Mouse (Mus musculus) layer of hippocampus, adult 18-20 months (tissue): ENCODE data around the gene Plpp6. TPM values are rescaled to one million over a fixed set of nuclear protein-coding genes. Genes with fewer than 3 reads are reported as not detected.
A peak's percentile ranks its signal among the peaks of the same experiment; 100 is the strongest.
"Not testable (repeated sequence)": the region's sequence is repeated elsewhere in the genome, so short reads cannot be mapped to it uniquely, and the experiment has no call there.

Experiments
- DNase-seq, 2 experiments: peaks; one replicate each; pipeline ENCODE4 v3.0.0; 2022; ENCODE audit warnings: low spot score in 2 of 2
- total RNA-seq, 2 experiments: library from RNA; stranded (reverse); gene quantifications; 2 replicates each; pipeline ENCODE4 v1.2.3; 2021

Plpp6 gene
- total RNA-seq, 2 experiments from 2014 or later = 55.8 to 56.8 TPM

GRCm38 (mm10) chr19:28974862-28975611 is 11.3 kb downstream of the Plpp6 start:
- DNase-seq = peak; percentile 69 to 92

GRCm38 (mm10) chr19:28982617-28983016 is 18.9 kb downstream of the Plpp6 start:
- DNase-seq = no peak

GRCm38 (mm10) chr19:28989515-28989914 is 25.8 kb downstream of the Plpp6 start:
- DNase-seq = no peak

GRCm38 (mm10) chr19:28990194-28990589 is 26.4 kb downstream of the Plpp6 start, which contains the start of gene Cdc37l1:
Cdc37l1 (plus strand) TSS chr19:28990352.
- peak; percentile 93 to 97 for DNase-seq

GRCm38 (mm10) chr19:28990590-28991221 is 27.0 kb downstream of the Plpp6 start:
- DNase-seq = peak; percentile 19 to 60

GRCm38 (mm10) chr19:28991391-28991790 is 27.6 kb downstream of the Plpp6 start:
- DNase-seq = no peak

- peak in 1 of 2 experiments; percentile 68 for DNase-seq
These were observed 31.1 kb downstream of the Plpp6 start for GRCm38 (mm10) chr19:28994870-28995269.

- DNase-seq = no peak
These were observed 31.6 kb downstream of the Plpp6 start for GRCm38 (mm10) chr19:28995366-28995765.

GRCm38 (mm10) chr19:28997976-28998630 is 34.4 kb downstream of the Plpp6 start:
- DNase-seq = no peak

GRCm38 (mm10) chr19:29000321-29000720 is 36.6 kb downstream of the Plpp6 start:
- not testable (repeated sequence) for DNase-seq

- DNase-seq = no peak
These were observed 44.4 kb downstream of the Plpp6 start for GRCm38 (mm10) chr19:29008069-29008706.

- DNase-seq = no peak
These were observed 45.3 kb downstream of the Plpp6 start for GRCm38 (mm10) chr19:29009046-29009445.

GRCm38 (mm10) chr19:29011355-29011990 is 47.7 kb downstream of the Plpp6 start:
- peak in 1 of 2 experiments; percentile 73 for DNase-seq

GRCm38 (mm10) chr19:29014466-29015055 is 50.8 kb downstream of the Plpp6 start:
- no peak for DNase-seq

- no peak for DNase-seq
These were observed 51.9 kb downstream of the Plpp6 start for GRCm38 (mm10) chr19:29015410-29016203.

- no peak for DNase-seq
These were observed 52.5 kb downstream of the Plpp6 start for GRCm38 (mm10) chr19:29016204-29016765.
